Mouse (Mus musculus) left cerebral cortex, postnatal 4 days (tissue): Measurements from ENCODE around the gene Kcnj5. TPM values are rescaled to one million over a fixed set of nuclear protein-coding genes. Genes with fewer than 3 reads are reported as not detected.

Experiments used
- DNase-seq: peaks from one replicate; pipeline ENCODE4 v3.0.0-alpha.2; 2022
- intact Hi-C: fragments of 180-260 bp; cut with DNase I; formaldehyde crosslinking; loops from one replicate; pipeline ENCODE4 v1.15.1; 2025
- total RNA-seq, 2 experiments: library from RNA; stranded (reverse); gene quantifications; 2 replicates each; pipeline ENCODE4 v1.2.3; 2021

Kcnj5 gene
- total RNA-seq, result 1 to 10 TPM; 1.4 to 1.8 TPM

- DNase-seq, result no peak
- intact Hi-C loops, result loop anchor here (10.0 kb wide), 1 partner anchor 399 kb away; no protein-coding TSS in a partner anchor
Observed at GRCm38 (mm10) chr9:32344051-32344450, at the start of gene Kcnj5. Gene Kcnj5 (minus strand): TSS chr9:32344350.

DNA sequence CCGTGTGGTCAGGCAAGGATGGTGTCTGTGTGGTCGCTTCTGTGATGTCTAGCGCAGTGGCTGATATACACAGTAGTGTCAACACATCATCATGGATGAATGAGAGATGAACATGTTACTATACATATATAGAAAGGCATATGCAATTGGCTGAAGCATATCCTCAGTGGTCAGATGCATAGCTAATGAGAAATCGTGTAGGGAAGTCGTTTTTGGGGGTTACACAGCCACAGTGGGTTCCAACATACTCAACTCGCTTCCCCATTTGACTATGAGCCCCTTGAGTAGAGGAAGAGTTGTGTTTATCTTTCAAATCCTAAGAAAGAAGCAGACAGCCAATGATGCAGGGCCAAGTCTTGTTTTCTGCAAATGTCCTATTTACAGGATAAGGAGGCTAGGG is 48.6 kb upstream of the Kcnj5 start:
- DNase-seq, result no peak
- intact Hi-C loops, result no loop called here

GRCm38 (mm10) chr9:32391701-32392100 is 47.6 kb upstream of the Kcnj5 start:
- intact Hi-C loops, result no loop called here
- DNase-seq, result no peak

- no peak for DNase-seq
- intact Hi-C loops, result no loop called here
Observed at GRCm38 (mm10) chr9:32391092-32391491, 46.9 kb upstream of the Kcnj5 start.

DNA sequence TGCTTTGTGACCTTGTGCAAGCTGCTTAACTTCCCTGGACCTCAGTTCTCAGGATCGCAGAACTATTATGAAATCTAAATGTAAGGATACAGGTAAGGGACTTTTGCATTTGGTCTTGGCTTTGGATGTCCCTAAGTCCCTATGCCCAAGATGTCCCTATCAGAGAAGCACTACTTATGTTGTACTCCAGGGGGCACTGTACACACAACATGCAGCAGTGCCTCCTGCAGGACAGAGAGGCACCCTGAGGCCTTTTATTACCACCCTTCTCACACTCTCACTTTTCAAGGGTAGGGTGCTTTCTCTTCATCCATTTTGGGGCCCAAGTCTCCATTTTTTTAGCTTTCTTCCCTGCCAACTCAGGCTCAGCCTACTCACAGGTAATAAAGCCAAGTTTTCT is 44.0 kb upstream of the Kcnj5 start:
- DNase-seq, result no peak
- intact Hi-C loops, result no loop called here

DNA sequence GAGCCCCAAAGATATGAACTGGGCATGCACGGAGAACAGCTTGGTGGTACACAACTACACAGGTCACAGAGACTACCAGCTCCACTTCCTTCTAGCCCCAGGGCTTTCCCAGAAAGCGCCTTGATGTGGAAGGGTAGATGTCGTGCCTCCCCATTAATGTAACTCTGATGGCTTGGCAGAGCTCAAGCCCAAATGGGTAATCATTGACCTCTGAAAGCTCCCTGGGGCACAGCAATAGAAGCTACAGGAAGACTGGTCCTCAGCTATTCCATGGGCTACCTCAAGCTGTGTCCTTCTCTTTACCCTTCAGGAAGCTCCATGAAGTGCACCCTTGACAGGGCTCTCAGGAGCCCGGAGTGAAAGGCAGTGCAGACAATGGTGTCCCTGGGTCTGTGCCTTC is 40.8 kb upstream of the Kcnj5 start:
- no peak for DNase-seq
- intact Hi-C loops, result no loop called here

GRCm38 (mm10) chr9:32376863-32377590 is 32.9 kb upstream of the Kcnj5 start:
- intact Hi-C loops, result no loop called here
- no peak for DNase-seq

DNA sequence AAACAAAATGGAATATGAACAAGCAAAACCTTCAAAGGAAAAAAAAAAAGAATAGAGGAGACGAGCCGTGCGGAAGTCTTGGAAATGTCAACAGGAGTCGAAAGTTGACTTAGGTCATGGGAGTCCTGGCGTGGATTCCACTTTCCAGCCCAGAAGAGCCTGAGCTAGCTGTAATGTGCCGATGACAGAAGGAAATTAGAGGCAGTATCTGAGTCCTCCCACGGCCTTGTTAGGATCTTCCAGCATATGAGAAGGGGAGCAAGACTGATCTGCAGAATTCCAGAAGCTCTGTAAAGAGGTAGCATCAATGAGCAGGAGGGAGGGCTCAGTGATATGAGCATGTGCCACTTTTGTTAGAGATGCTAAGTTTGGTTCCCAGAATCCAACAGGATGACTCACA is 31.9 kb upstream of the Kcnj5 start:
- intact Hi-C loops, result no loop called here
- no peak for DNase-seq

- no peak for DNase-seq
- intact Hi-C loops, result no loop called here
Observed at GRCm38 (mm10) chr9:32373656-32374055, 29.5 kb upstream of the Kcnj5 start.

GRCm38 (mm10) chr9:32372202-32372601 is 28.1 kb upstream of the Kcnj5 start, which contains the start of gene Kcnj1:
Gene Kcnj1 (plus strand): TSS chr9:32372493.
- no peak for DNase-seq
- intact Hi-C loops, result no loop called here

GRCm38 (mm10) chr9:32369388-32369787 is 25.2 kb upstream of the Kcnj5 start:
- intact Hi-C loops, result no loop called here
- DNase-seq, result no peak

- no peak for DNase-seq
- intact Hi-C loops, result no loop called here
Observed at GRCm38 (mm10) chr9:32368812-32369211, 24.7 kb upstream of the Kcnj5 start.

DNA sequence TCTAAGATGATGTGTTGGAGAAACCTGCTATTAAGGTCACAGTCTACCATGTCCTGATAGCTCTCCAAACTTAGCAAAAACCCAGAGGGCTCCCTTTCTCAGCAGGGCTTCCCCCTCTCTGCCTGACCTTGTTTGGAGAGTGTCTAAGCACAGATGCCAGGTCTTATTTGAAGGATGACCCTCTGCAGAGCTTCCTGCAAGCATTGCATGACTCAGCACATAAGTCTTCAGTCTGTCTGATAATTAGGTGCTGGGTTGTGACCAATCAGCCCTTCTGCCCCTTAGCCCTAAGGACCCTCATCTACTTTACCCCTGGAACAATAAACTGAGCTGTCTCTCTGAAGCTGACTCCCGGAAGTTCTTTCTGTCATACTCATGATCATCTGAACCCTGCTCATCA is 16.6 kb upstream of the Kcnj5 start:
- intact Hi-C loops, result no loop called here
- DNase-seq, result no peak

DNA sequence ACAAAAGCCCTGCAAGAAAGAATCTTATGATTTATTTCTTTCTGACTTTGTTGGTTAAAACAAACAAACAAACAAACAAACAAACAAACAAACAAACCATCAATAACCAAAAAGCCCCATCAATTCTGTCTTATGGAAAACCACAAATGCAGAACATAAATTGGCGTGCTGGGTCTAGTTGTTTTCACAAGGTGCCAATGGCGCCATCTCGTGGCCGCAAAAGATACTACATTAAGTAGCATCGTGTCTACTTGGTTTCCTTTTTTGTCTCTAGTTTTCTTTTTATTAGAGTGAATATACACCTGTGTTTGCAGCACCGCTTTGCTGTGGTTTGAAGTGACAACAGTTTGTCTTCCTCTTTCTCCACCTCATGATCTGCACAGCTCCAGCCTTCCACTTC is 6.2 kb upstream of the Kcnj5 start:
- intact Hi-C loops, result loop anchor here (2.0 kb wide), 1 partner anchor 78 kb away; no protein-coding TSS in a partner anchor

GRCm38 (mm10) chr9:32349344-32349743 is 5.2 kb upstream of the Kcnj5 start:
- no peak for DNase-seq
- intact Hi-C loops, result loop anchor here (10.0 kb wide), 1 partner anchor 405 kb away; no protein-coding TSS in a partner anchor

More for the DNA sequence above, 6.2 kb upstream of the Kcnj5 start:
- DNase-seq, result peak; percentile 80

DNA sequence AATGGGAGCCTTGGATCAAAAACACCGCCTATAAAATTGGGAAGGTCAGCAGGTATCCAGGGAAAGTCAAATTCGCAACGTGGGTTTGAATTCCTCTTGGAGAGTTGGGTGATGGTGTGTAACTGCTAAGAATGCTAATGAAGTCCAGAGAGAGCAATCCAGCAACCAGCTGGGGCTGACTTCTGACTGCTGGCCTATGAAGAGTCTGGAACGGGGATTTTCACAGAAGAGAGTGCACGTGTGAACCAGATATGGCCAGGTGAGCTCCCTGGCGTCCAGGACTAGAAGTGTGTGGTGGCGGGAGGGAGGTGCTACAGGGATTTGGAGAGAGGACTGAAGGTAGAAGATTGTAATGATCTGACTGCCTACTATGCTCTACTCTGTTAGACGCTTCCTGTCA is 3.9 kb upstream of the Kcnj5 start:
- intact Hi-C loops, result loop anchor here (10.0 kb wide), 1 partner anchor 403 kb away; no protein-coding TSS in a partner anchor
- no peak for DNase-seq

- DNase-seq, result no peak
- intact Hi-C loops, result loop anchor here (10.0 kb wide), 1 partner anchor 400 kb away; no protein-coding TSS in a partner anchor
Observed at GRCm38 (mm10) chr9:32344489-32344888, 339 bp upstream of the Kcnj5 start.

DNA sequence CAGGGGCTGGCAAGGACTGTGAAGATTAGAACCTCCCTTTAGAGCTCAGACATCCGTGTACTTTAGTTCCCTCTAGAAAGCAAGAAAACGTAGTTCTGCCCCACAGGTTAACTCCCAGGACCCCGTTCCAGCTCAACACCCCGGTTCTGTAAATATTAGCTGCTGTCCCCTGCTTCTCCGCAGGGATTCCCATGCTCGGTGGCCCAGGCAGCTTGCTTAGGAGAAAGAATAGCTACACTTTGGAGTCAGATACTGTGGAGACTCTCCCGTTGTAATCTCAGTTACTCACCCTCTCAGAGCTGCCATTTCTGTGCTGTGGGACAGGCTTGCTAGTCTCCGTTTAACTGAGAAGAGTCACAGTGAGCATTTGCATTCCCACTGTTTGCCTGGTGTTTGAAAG is 1.2 kb downstream of the Kcnj5 start:
- intact Hi-C loops, result loop anchor here (10.0 kb wide), 1 partner anchor 398 kb away; no protein-coding TSS in a partner anchor
- no peak for DNase-seq

DNA sequence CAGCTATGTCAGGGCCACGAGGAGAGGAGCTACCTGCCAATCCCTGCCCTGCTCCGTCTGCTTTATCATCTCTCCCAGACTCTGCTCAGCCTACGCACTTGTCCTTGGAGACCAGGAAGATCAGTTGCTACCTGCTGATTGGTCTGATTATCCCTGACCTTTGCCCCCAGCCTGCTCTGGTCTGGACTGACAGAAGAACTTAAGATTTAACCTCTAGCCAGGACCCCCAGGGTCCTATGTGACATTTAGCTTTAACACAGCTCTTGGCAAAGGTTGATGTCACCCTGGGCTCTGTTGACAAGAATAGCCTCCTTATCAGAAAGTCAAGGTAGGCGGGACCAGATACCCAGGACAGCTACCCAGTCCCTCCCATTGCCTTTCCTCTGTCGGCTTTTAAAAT is 3.3 kb downstream of the Kcnj5 start:
- DNase-seq, result no peak
- intact Hi-C loops, result loop anchor here (10.0 kb wide), 1 partner anchor 396 kb away; no protein-coding TSS in a partner anchor

DNA sequence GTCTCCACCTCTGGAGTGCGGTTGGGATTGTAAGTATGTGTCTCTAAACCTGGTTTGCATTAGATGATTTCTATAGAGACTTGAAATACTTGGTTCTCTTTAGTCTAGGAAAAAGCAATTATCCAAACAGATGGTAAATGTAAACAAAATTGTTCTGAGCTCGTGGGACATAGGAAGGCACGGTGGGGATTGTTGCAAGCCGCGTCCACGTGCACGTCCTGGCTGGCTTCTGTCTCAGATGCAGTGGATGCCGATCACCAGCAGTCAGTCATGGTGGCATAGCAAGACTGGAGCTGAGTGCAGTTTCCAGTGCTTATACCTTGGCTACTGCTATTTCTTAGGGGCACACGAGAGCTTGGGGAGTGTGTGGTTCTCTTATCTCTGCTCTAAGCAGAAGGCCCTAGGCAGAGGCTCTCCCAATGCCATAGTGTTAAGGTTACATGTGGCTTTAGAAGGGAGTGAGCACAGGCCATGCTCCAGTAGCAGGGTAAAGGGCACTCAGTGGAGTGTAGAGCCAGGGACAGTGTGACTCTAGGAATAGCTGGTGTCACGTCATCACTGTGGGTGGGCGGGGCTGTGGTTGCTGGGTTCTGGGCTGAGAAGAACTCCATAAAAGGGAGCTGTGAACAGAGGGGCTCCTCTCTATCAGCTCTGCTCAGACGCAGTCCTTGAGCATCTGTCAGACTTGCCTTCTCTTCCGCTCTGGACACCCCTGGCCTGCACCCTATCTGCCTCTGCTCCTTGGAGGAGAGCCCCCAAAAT is 8.6 kb downstream of the Kcnj5 start:
- DNase-seq, result no peak
- intact Hi-C loops, result no loop called here

GRCm38 (mm10) chr9:32331162-32331561 is 13.0 kb downstream of the Kcnj5 start:
- no peak for DNase-seq
- intact Hi-C loops, result no loop called here

DNA sequence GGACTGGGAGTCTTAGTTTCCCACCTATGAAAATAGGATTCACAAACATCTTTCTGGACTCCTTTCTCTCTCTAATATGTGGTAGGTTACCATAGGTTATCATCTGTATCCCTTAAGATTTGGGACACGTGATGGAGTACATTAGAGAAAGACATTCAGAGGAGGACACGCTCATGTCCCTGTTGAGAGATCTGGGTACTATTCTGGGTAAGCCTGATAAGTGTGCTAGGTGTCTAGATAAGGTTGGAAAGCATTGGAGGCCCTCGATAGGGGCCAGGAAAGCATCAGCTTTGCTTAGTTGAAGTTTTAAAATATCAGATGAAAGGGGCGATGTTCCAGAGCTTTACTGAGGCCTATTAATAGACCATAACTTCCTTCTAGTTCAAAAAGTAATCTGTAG is 15.4 kb downstream of the Kcnj5 start:
- no peak for DNase-seq
- intact Hi-C loops, result no loop called here
